18 mouse cellular contexts compared by ENCODE assay signal in genomic region chr2:76843162-76843561, GRCm38 (mm10).
DNase-seq lines count a peak whose midpoint lies in the region; TF ChIP-seq lines count a peak whose summit lies in the region.
"Had no signal": no experiment of that assay in that cellular context is flagged by ENCODE, and none has a peak within 500 bp of the region (broad histone marks: within the 10 kb centered on the region; RNA-seq: fewer than 3 reads in every experiment).

No protein-coding gene starts in this region.

- intact Hi-C loops in left cerebral cortex, adult 2 months (cut with DNase I), result no loop called here
- intact Hi-C loops in left cerebral cortex, postnatal 25 days (cut with DNase I), result no loop called here

- peak; percentile 4 to 7 for DNase-seq in cerebellum, postnatal 10 days
- DNase-seq in cerebellum, postnatal 14 days, result no peak
- DNase-seq in left cerebral cortex, adult 2 months (ENCODE audit: extremely low spot score in 1 of 2, low spot score in 2 of 2), result no peak
- DNase-seq in left cerebral cortex, postnatal 25 days (ENCODE audit: low spot score in 2 of 2), result no peak
- DNase-seq in embryo, embryonic 10.5 days (ENCODE audit: low spot score), result peak; percentile 19
- no peak for DNase-seq in lung, adult 2 months
- no peak for DNase-seq in heart, adult 8-10 months (ENCODE audit: low spot score)
- DNase-seq: adrenal gland, postnatal 10 days; B cell, adult 2 months; cerebellum, postnatal 36 days; gastrocnemius, postnatal 10 days; liver, embryonic 13.5 days; spleen, adult 18-20 months had no signal

- no peak for TF ChIP-seq POLR2A in ES-Bruce4 (IDR thresholded peaks at IDR 0.05; ENCODE audit: insufficient read depth, low read length)
- TF ChIP-seq POLR2A in lung, adult 2 months (IDR thresholded peaks at IDR 0.05; ENCODE audit: borderline replicate concordance, extremely low read depth, low read depth, low read length), result no peak

- no peak for TF ChIP-seq EP300 in ES-Bruce4 (IDR thresholded peaks at IDR 0.05; ENCODE audit: insufficient read depth, low read depth, low read length)

- TF ChIP-seq CTCF in left cerebral cortex, adult 2 months (IDR thresholded peaks at IDR 0.05), result peak; percentile 27
- TF ChIP-seq CTCF in ES-Bruce4 (IDR thresholded peaks at IDR 0.05; ENCODE audit: low read depth, low read length), result peak; percentile 41
- no peak for TF ChIP-seq CTCF in lung, adult 2 months (IDR thresholded peaks at IDR 0.05; ENCODE audit: insufficient read depth, low read length)

- no peak overlapping the region for H3K9ac ChIP-seq in ES-Bruce4 (ENCODE audit: low read depth, poor library complexity, severe bottlenecking)
- H3K9ac ChIP-seq: embryonic facial prominence, embryonic 15.5 days; forebrain, embryonic 13.5 days; heart, embryonic 15.5 days; liver, embryonic 13.5 days had no signal

- H3K9me3 ChIP-seq in ES-Bruce4 (replicated peaks; ENCODE audit: control insufficient read depth, insufficient read depth, low read length, poor library complexity, severe bottlenecking), result no peaks in the 10 kb centered on the region
- H3K9me3 ChIP-seq: embryonic facial prominence, embryonic 15.5 days; forebrain, embryonic 13.5 days; heart, embryonic 15.5 days; liver, embryonic 13.5 days; megakaryocyte, embryonic 14.5 days had no signal

- H3K27ac ChIP-seq in left cerebral cortex, adult 2 months, result no peak overlapping the region
- H3K27ac ChIP-seq in ES-Bruce4 (ENCODE audit: insufficient read depth, low read length), result no peak overlapping the region
- H3K27ac ChIP-seq: embryonic facial prominence, embryonic 15.5 days; forebrain, embryonic 13.5 days; heart, embryonic 15.5 days; liver, embryonic 13.5 days had no signal

- H3K4me1 ChIP-seq in ES-Bruce4 (ENCODE audit: control insufficient read depth, insufficient read depth, low read length), result no peaks in the 10 kb centered on the region
- no peaks in the 10 kb centered on the region for H3K4me1 ChIP-seq in lung, adult 2 months (ENCODE audit: control insufficient read depth, insufficient read depth, low read length)
- H3K4me1 ChIP-seq: embryonic facial prominence, embryonic 15.5 days; forebrain, embryonic 13.5 days; heart, embryonic 15.5 days; liver, embryonic 13.5 days; megakaryocyte, embryonic 14.5 days had no signal

- 50% methylated on average over 1 of the region's 1 CpGs for WGBS in lung, adult 2 months

- no peaks in the 10 kb centered on the region for H3K27me3 ChIP-seq in ES-Bruce4 (ENCODE audit: control insufficient read depth, insufficient read depth, low read length, poor library complexity, severe bottlenecking)
- H3K27me3 ChIP-seq: embryonic facial prominence, embryonic 15.5 days; forebrain, embryonic 13.5 days; heart, embryonic 15.5 days; liver, embryonic 13.5 days; megakaryocyte, embryonic 14.5 days had no signal

- H3K4me3 ChIP-seq in left cerebral cortex, adult 2 months, result no peak overlapping the region
- no peak overlapping the region for H3K4me3 ChIP-seq in ES-Bruce4 (ENCODE audit: low read depth, low read length)
- H3K4me3 ChIP-seq in lung, adult 2 months (replicated peaks; ENCODE audit: extremely low read depth, low read depth, low read length), result no peak overlapping the region
- H3K4me3 ChIP-seq: embryonic facial prominence, embryonic 15.5 days; forebrain, embryonic 13.5 days; heart, embryonic 15.5 days; liver, embryonic 13.5 days; megakaryocyte, embryonic 14.5 days had no signal

- no peaks in the 10 kb centered on the region for H3K36me3 ChIP-seq in ES-Bruce4 (ENCODE audit: control insufficient read depth, insufficient read depth, low read length, poor library complexity, severe bottlenecking)
- H3K36me3 ChIP-seq: embryonic facial prominence, embryonic 15.5 days; liver, embryonic 13.5 days had no signal

Comparison
In these comparisons a context has a peak if more than half of its experiments do, and no peak if none do; other contexts are left out.
1. DNase-seq: peak in cerebellum, postnatal 10 days (2 of 2) and embryo, embryonic 10.5 days (single experiment); none in cerebellum, postnatal 14 days (0 of 2), left cerebral cortex, adult 2 months (0 of 2), left cerebral cortex, postnatal 25 days (0 of 2), lung, adult 2 months (single experiment) and heart, adult 8-10 months (single experiment).